Mouse (Mus musculus): Measurements from ENCODE around the gene A2ml1. TPM values are rescaled to one million over a fixed set of nuclear protein-coding genes. Genes with fewer than 3 reads are reported as not detected.

Gene A2ml1
- polyA plus RNA-seq, 1 experiment, result 0.73 TPM

GRCm38 (mm10) chr6:128523360-128523759 lies 58.0 kb downstream of the A2ml1 start:
- no peak for DNase-seq
- Histone ChIP-seq H3K27me3 (ENCODE audit: control insufficient read depth, insufficient read depth, low read length) (no peaks in the 10 kb centered on the region), H3K27ac (ENCODE audit: control insufficient read depth, insufficient read depth, low read length) (no peak overlapping the region), H3K4me1 (replicated peaks; ENCODE audit: control insufficient read depth, insufficient read depth, low read length) (no peaks in the 10 kb centered on the region), H3K4me3 (ENCODE audit: control insufficient read depth, insufficient read depth, low read length) (no peak overlapping the region), H3K36me3 (ENCODE audit: control insufficient read depth, insufficient read depth, low read length) (no peaks in the 10 kb centered on the region)
- no peak for TF ChIP-seq CTCF (IDR thresholded peaks at IDR 0.05; ENCODE audit: borderline replicate concordance, control insufficient read depth, extremely low read depth, insufficient read depth, low read length, poor library complexity)
- TF ChIP-seq POLR2A (IDR thresholded peaks at IDR 0.05; ENCODE audit: control insufficient read depth, extremely low read depth, insufficient read depth, low read length, poor library complexity), result no peak
- 97% methylated on average over 3 of the region's 3 CpGs for WGBS

DNA sequence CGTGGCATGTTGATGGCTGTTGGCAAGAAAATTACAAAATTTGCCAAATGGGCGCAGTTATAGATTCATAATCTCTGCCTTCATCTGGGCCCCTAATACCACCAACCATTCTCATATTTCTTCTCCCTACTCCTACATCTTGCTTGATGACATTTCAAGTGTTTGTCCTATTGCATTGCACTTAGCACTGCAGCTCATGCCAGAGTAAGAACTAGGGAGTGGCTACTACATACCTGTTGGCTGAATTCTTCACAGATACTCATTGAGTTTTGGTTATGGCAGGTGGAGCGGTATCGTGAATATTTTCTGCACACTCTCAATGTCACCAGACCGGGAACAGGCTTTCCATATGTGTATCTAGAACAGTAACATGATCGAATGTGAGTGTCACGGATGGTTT lies 62.2 kb downstream of the A2ml1 start:
- TF ChIP-seq POLR2A (IDR thresholded peaks at IDR 0.05; ENCODE audit: control insufficient read depth, extremely low read depth, insufficient read depth, low read length, poor library complexity) (no peak), CTCF (IDR thresholded peaks at IDR 0.05; ENCODE audit: borderline replicate concordance, control insufficient read depth, extremely low read depth, insufficient read depth, low read length, poor library complexity) (no peak)
- no peak overlapping the region for H3K27ac ChIP-seq (ENCODE audit: control insufficient read depth, insufficient read depth, low read length)
- H3K36me3 ChIP-seq (ENCODE audit: control insufficient read depth, insufficient read depth, low read length), result no peaks in the 10 kb centered on the region
- H3K27me3 ChIP-seq (ENCODE audit: control insufficient read depth, insufficient read depth, low read length), result no peaks in the 10 kb centered on the region
- H3K4me3 ChIP-seq (ENCODE audit: control insufficient read depth, insufficient read depth, low read length), result no peak overlapping the region
- WGBS, result 94% methylated on average over 7 of the region's 7 CpGs
- DNase-seq, result no peak
- no peaks in the 10 kb centered on the region for H3K4me1 ChIP-seq (replicated peaks; ENCODE audit: control insufficient read depth, insufficient read depth, low read length)

- H3K4me1 ChIP-seq (replicated peaks; ENCODE audit: control insufficient read depth, insufficient read depth, low read length), result no peaks in the 10 kb centered on the region
- no peak overlapping the region for H3K4me3 ChIP-seq (ENCODE audit: control insufficient read depth, insufficient read depth, low read length)
- no peak for TF ChIP-seq CTCF (IDR thresholded peaks at IDR 0.05; ENCODE audit: borderline replicate concordance, control insufficient read depth, extremely low read depth, insufficient read depth, low read length, poor library complexity)
- TF ChIP-seq POLR2A (IDR thresholded peaks at IDR 0.05; ENCODE audit: control insufficient read depth, extremely low read depth, insufficient read depth, low read length, poor library complexity), result no peak
- H3K36me3 ChIP-seq (ENCODE audit: control insufficient read depth, insufficient read depth, low read length), result no peaks in the 10 kb centered on the region
- whole genome bisulfite sequencing, result 96% methylated on average over 2 of the region's 2 CpGs
- no peaks in the 10 kb centered on the region for H3K27me3 ChIP-seq (ENCODE audit: control insufficient read depth, insufficient read depth, low read length)
- DNase-seq, result no peak
- H3K27ac ChIP-seq (ENCODE audit: control insufficient read depth, insufficient read depth, low read length), result no peak overlapping the region
These were observed 75.7 kb downstream of the A2ml1 start for GRCm38 (mm10) chr6:128505676-128506236.

DNA sequence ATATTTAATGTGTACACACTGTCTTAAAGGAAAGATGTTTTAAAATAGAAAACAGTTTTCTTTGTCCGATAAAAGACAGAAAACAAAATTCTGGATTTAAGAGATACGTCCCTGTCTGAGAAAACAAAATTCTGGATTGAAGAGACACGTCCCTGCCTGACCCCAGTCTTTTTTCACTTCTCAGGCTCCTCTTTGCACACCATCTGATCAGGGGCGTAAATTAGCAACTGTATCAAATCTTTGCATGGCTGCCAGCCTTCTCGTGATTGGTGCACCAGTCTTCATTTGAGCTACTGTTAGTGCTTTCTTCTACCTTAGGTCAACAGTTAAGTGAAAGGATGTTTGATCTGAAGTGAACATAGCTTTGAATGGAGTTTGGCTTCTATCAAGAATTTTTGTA lies 76.7 kb downstream of the A2ml1 start:
- H3K27ac ChIP-seq (ENCODE audit: control insufficient read depth, insufficient read depth, low read length), result no peak overlapping the region
- no peak for TF ChIP-seq POLR2A (IDR thresholded peaks at IDR 0.05; ENCODE audit: control insufficient read depth, extremely low read depth, insufficient read depth, low read length, poor library complexity)
- no peak for TF ChIP-seq CTCF (IDR thresholded peaks at IDR 0.05; ENCODE audit: borderline replicate concordance, control insufficient read depth, extremely low read depth, insufficient read depth, low read length, poor library complexity)
- no peak for DNase-seq
- H3K27me3 ChIP-seq (ENCODE audit: control insufficient read depth, insufficient read depth, low read length), result no peaks in the 10 kb centered on the region
- 85% methylated on average over 5 of the region's 5 CpGs for WGBS
- no peak overlapping the region for H3K4me3 ChIP-seq (ENCODE audit: control insufficient read depth, insufficient read depth, low read length)
- H3K36me3 ChIP-seq (ENCODE audit: control insufficient read depth, insufficient read depth, low read length), result no peaks in the 10 kb centered on the region
- no peaks in the 10 kb centered on the region for H3K4me1 ChIP-seq (replicated peaks; ENCODE audit: control insufficient read depth, insufficient read depth, low read length)

DNA sequence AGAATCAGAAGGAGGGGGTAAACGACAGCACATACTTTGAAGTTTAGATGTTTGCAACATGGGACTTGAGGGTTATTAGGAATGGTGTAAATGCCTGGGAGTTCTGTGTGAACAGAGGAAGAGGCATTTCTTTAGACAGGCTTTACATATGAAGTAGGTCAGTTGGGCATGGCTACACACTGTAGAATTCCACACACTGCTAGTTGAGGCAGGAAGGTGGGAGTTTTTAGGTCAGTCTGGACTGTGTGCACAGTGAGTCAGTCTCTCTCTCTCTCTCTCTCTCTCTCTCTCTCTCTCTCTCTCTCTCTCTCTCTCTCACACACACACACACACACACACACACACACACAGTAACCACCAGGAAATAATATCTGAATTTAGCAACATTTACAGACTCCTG lies 86.1 kb downstream of the A2ml1 start:
- 81% methylated on average over 1 of the region's 1 CpGs for WGBS
- Histone ChIP-seq H3K36me3 (ENCODE audit: control insufficient read depth, insufficient read depth, low read length) (no peaks in the 10 kb centered on the region), H3K27me3 (ENCODE audit: control insufficient read depth, insufficient read depth, low read length) (no peaks in the 10 kb centered on the region; the same call in 1 of the 2 replicates), H3K4me3 (ENCODE audit: control insufficient read depth, insufficient read depth, low read length) (no peak overlapping the region), H3K4me1 (replicated peaks; ENCODE audit: control insufficient read depth, insufficient read depth, low read length) (no peaks in the 10 kb centered on the region), H3K27ac (ENCODE audit: control insufficient read depth, insufficient read depth, low read length) (no peak overlapping the region)
- DNase-seq, result no peak
- TF ChIP-seq CTCF (IDR thresholded peaks at IDR 0.05; ENCODE audit: borderline replicate concordance, control insufficient read depth, extremely low read depth, insufficient read depth, low read length, poor library complexity) (no peak), POLR2A (IDR thresholded peaks at IDR 0.05; ENCODE audit: control insufficient read depth, extremely low read depth, insufficient read depth, low read length, poor library complexity) (no peak)

DNA sequence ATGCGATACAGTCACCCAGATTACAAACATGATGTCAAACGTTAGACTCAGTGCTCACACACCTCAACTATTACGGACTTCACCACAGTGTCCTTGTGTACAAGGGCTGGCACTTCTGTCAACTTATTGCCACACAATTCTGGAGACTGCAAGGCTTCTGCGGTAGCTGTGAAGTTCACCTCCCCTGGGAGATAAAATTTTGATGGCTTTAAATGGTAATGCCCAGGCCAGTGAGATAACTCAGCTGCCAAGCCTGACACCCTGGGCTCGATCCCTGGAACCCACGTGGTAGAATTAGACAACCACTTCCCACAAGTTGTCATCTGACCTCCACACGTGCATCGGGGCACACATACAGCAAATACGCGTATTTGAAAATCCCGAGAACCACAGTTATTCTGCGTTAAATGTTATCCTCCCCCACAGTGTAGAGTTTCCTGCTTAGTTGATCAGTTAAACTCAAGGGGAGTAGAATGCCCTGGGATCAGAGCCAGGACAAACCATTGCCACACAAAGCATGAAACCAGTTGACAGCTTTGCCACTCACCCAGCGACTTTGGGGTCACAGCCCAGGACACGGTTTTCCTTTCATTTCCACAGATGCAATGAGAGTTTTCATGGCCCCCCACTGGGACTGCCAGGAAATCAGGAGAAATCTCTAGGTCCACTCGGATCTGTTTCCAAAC lies 86.6 kb downstream of the A2ml1 start:
- Histone ChIP-seq H3K27me3 (ENCODE audit: control insufficient read depth, insufficient read depth, low read length) (no peaks in the 10 kb centered on the region; the same call in 1 of the 2 replicates), H3K4me1 (replicated peaks; ENCODE audit: control insufficient read depth, insufficient read depth, low read length) (no peaks in the 10 kb centered on the region), H3K27ac (ENCODE audit: control insufficient read depth, insufficient read depth, low read length) (no peak overlapping the region), H3K36me3 (ENCODE audit: control insufficient read depth, insufficient read depth, low read length) (no peaks in the 10 kb centered on the region), H3K4me3 (ENCODE audit: control insufficient read depth, insufficient read depth, low read length) (no peak overlapping the region)
- 74% methylated on average over 15 of the region's 15 CpGs for WGBS
- no peak for DNase-seq
- TF ChIP-seq CTCF (IDR thresholded peaks at IDR 0.05; ENCODE audit: borderline replicate concordance, control insufficient read depth, extremely low read depth, insufficient read depth, low read length, poor library complexity) (no peak), POLR2A (IDR thresholded peaks at IDR 0.05; ENCODE audit: control insufficient read depth, extremely low read depth, insufficient read depth, low read length, poor library complexity) (no peak)
